Mouse (Mus musculus) embryonic fibroblast, embryonic 13.5 days (primary cell): ENCODE data around the gene Kif6.

Source experiments
- CTCF ChIP-seq: IDR thresholded peaks from 2 replicates; pipeline ENCODE4 v1.5.1; 2011; ENCODE audit warnings: mild to moderate bottlenecking, control low read depth, low read length, moderate library complexity, borderline replicate concordance; ENCODE audit not compliant: insufficient read depth
- POLR2A ChIP-seq: IDR thresholded peaks from 2 replicates; pipeline ENCODE4 v1.6.1; 2011; ENCODE audit warnings: low read depth, mild to moderate bottlenecking, control low read depth, low read length, moderate library complexity

GRCm38 (mm10) chr17:49807461-49807860, 192.5 kb downstream of the Kif6 start:
- TF ChIP-seq CTCF (no peak), POLR2A (no peak)
